Mouse (Mus musculus): ENCODE data around the gene Glis1.

DNA sequence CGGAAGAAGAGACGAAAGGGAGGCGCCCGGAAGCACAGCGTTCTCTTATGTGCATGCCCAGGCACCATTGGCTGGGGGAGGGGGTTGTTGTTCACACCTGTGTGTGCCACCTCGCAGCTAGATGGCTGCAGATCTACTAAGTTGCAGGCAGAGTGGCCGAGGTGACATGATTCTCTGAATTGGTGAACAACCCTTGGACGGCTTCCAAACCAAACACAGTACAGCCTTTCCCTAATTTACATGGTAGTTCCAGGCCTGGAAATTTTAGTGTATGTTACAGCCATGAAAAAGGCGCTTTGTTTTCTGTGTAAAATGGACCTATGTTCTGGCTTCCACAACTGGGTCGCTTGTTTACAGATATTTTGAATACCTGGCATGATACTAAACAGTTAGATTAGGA is 115.7 kb downstream of the Glis1 start:
- no peak for TF ChIP-seq POLR2A (IDR thresholded peaks at IDR 0.05; ENCODE audit: control insufficient read depth, low read depth, low read length)
- no peak for TF ChIP-seq CTCF (IDR thresholded peaks at IDR 0.05; ENCODE audit: control insufficient read depth, insufficient read depth, insufficient replicate concordance, low read depth, low read length)

Data from testis, adult 2 months (tissue).